Mouse (Mus musculus): ENCODE measurements at regions not wholly inside any gene's neighbourhood (a gene's known extent, or its start where the extent isn't known, plus 50 kb on each side); places are given as distances from the start of the nearest gene placed in this dataset.

DNA sequence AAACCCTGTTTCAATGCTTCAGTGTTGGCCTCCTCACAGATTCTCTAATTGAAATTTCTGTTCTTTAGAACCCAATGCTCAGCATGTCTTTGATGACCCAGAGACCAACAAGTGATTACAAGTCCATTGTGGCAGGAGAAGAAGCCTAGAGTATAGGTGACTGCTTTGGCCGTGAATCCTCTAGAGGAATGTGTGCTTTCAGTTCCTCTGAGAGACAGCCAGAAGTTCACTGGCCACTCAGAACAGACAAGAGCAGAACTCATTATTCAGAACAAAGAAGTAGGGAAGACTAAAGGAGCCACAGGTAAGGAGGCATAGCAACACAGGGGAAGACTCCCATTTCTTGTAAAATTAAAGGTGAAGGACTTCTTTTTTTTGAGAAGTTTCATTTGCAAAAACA, 52.5 kb upstream of the Slc4a4 start:
- H3K9ac ChIP-seq, result no peak overlapping the region
- no peak for ATAC-seq
- H3K4me2 ChIP-seq, result no peak overlapping the region
- H3K9me3 ChIP-seq (replicated peaks), result no peaks in the 10 kb centered on the region
- WGBS (ENCODE audit: insufficient replicate concordance), result 72% methylated on average over 1 of the region's 1 CpGs
- H3K27ac ChIP-seq, result no peak overlapping the region
- H3K27me3 ChIP-seq (replicated peaks), result no peaks in the 10 kb centered on the region
- no peaks in the 10 kb centered on the region for H3K4me1 ChIP-seq
- H3K4me3 ChIP-seq, result no peak overlapping the region
- no peaks in the 10 kb centered on the region for H3K36me3 ChIP-seq

DNA sequence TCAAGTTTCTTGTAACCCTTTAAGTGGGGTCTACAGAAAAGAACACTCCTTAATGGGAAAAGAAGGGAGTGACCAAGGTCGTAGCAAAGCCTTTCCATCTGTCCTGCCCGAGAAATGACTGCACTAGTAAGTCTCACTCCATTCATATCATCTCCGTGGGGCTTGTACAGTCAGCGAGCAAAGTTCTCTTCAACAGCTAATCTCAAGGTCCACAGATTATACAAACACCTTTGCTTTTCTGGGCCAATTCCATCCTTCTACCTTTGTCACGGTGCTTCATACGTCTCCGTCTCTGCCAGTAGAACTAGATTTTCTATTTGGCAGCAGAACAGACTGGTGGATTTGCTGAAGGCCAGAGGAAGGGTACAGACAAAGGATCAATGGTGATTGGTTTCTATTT, 51.6 kb upstream of the Slc4a4 start:
- Histone ChIP-seq H3K9ac (no peak overlapping the region), H3K27me3 (replicated peaks) (no peaks in the 10 kb centered on the region), H3K9me3 (replicated peaks) (no peaks in the 10 kb centered on the region), H3K4me3 (no peak overlapping the region), H3K4me1 (no peaks in the 10 kb centered on the region), H3K36me3 (no peaks in the 10 kb centered on the region), H3K27ac (no peak overlapping the region), H3K4me2 (no peak overlapping the region)
- WGBS (ENCODE audit: insufficient replicate concordance), result 74% methylated on average over 7 of the region's 7 CpGs
- no peak for ATAC-seq

DNA sequence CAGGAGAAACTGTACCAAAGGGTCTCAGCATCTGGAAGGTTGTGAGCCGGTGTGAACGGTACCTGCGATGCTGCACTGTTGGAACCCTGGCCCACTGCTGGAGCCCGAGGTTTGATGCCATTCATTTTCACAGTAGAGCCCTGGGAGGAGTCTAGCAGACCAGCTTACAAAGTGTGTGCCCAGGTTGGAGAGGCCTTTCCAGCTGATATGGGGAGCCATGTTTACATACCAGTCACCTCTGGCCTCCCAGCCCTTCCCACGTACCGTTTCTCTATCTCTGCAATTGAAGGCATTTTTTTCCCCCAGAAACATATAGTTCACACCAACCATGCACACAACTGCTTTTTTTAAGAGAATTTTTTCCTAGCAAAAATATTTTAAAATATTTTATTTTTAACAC, 50.7 kb upstream of the Slc4a4 start:
- H3K9me3 ChIP-seq (replicated peaks), result no peaks in the 10 kb centered on the region
- no peak overlapping the region for H3K9ac ChIP-seq
- 0 out of 2 replicates have a peak, but pooled peaks have one; percentile 30 for ATAC-seq
- no peak overlapping the region for H3K27ac ChIP-seq
- no peaks in the 10 kb centered on the region for H3K36me3 ChIP-seq
- no peak overlapping the region for H3K4me3 ChIP-seq
- WGBS (ENCODE audit: insufficient replicate concordance), result 77% methylated on average over 6 of the region's 6 CpGs
- no peaks in the 10 kb centered on the region for H3K27me3 ChIP-seq (replicated peaks)
- no peak overlapping the region for H3K4me2 ChIP-seq
- H3K4me1 ChIP-seq, result no peaks in the 10 kb centered on the region

Data from liver, embryonic 12.5 days (tissue).